Comparison of ENCODE assay signal across 8 mouse cellular contexts in genomic region chr2:119799181-119799960, GRCm38 (mm10). TPM values are rescaled to one million over a fixed set of nuclear protein-coding genes. Genes with fewer than 3 reads are reported as not detected.
DNase-seq lines count a peak whose midpoint lies in the region; ATAC-seq and TF ChIP-seq lines count a peak whose summit lies in the region.

No protein-coding gene starts in this region.

- no peak for TF ChIP-seq CTCF in midbrain, postnatal 0 days (IDR thresholded peaks at IDR 0.05)

- peak; percentile 72 for DNase-seq in adrenal gland, adult 2 months
- DNase-seq in heart, postnatal 4 days: peak; percentile 56
- no peak for DNase-seq in midbrain, postnatal 0 days (ENCODE audit: low spot score)
- DNase-seq in thymus, postnatal 36 days: peak; percentile 46 to 56

- no peaks in the 10 kb centered on the region; the same call in 1 of the 2 replicates for H3K9me3 ChIP-seq in erythroblast, embryonic 14.5 days (ENCODE audit: control insufficient read depth, low read length)
- no peaks in the 10 kb centered on the region for H3K9me3 ChIP-seq in embryonic facial prominence, embryonic 13.5 days
- H3K9me3 ChIP-seq in limb, embryonic 15.5 days: no peaks in the 10 kb centered on the region
- no peaks in the 10 kb centered on the region for H3K9me3 ChIP-seq in midbrain, postnatal 0 days (ENCODE audit: low read length)

- peak overlapping the region; percentile 91 for H3K4me2 ChIP-seq in embryonic facial prominence, embryonic 13.5 days
- H3K4me2 ChIP-seq in limb, embryonic 15.5 days: peak overlapping the region; percentile 90
- H3K4me2 ChIP-seq in midbrain, postnatal 0 days (ENCODE audit: low read depth, low read length, poor library complexity, severe bottlenecking): peak overlapping the region; percentile 96

- no peaks in the 10 kb centered on the region for H3K36me3 ChIP-seq in erythroblast, embryonic 14.5 days (ENCODE audit: control insufficient read depth)
- H3K36me3 ChIP-seq in embryonic facial prominence, embryonic 13.5 days: peaks cover 14% of the 10 kb centered on the region
- peaks cover 10% of the 10 kb centered on the region for H3K36me3 ChIP-seq in limb, embryonic 15.5 days
- no peaks in the 10 kb centered on the region for H3K36me3 ChIP-seq in midbrain, postnatal 0 days (ENCODE audit: insufficient read depth, low read length)

- peak overlapping the region; percentile 71; the same call in 1 of the 2 replicates for H3K27ac ChIP-seq in embryonic facial prominence, embryonic 13.5 days
- H3K27ac ChIP-seq in limb, embryonic 15.5 days: peak overlapping the region; percentile 78
- H3K27ac ChIP-seq in midbrain, postnatal 0 days (ENCODE audit: low read depth, low read length): no peak overlapping the region

- WGBS in embryonic facial prominence, embryonic 13.5 days: under 1% methylated on average over 68 of the region's 89 CpGs
- under 1% methylated on average over 30 of the region's 89 CpGs for WGBS in limb, embryonic 15.5 days
- 0% methylated on average over 46 of the region's 89 CpGs for WGBS in midbrain, postnatal 0 days

- peak overlapping the region; percentile 93 for H3K9ac ChIP-seq in embryonic facial prominence, embryonic 13.5 days
- peak overlapping the region; percentile 73 for H3K9ac ChIP-seq in limb, embryonic 15.5 days
- H3K9ac ChIP-seq in midbrain, postnatal 0 days (replicated peaks; ENCODE audit: low read length, poor library complexity, severe bottlenecking): peak overlapping the region; percentile 90

- H3K4me1 ChIP-seq in erythroblast, embryonic 14.5 days (ENCODE audit: control insufficient read depth): peaks cover 8% of the 10 kb centered on the region
- H3K4me1 ChIP-seq in embryonic facial prominence, embryonic 13.5 days: peaks cover 44% of the 10 kb centered on the region
- peaks cover 50% of the 10 kb centered on the region for H3K4me1 ChIP-seq in limb, embryonic 15.5 days
- no peaks in the 10 kb centered on the region for H3K4me1 ChIP-seq in midbrain, postnatal 0 days (ENCODE audit: insufficient read depth, low read length)

- no peak for ATAC-seq in erythroblast, adult 5-6 weeks (replicated peaks; ENCODE audit: low FRiP score, poor library complexity, severe bottlenecking)
- peak; percentile 74 for ATAC-seq in embryonic facial prominence, embryonic 13.5 days (ENCODE audit: insufficient number of reproducible peaks, insufficient read depth, low FRiP score, low TSS enrichment, low read depth)
- ATAC-seq in limb, embryonic 15.5 days (ENCODE audit: insufficient number of reproducible peaks, low FRiP score, low TSS enrichment, low read depth): peak; percentile 73
- peak; percentile 57 for ATAC-seq in midbrain, postnatal 0 days (ENCODE audit: low FRiP score)

- H3K4me3 ChIP-seq in erythroblast, embryonic 14.5 days (replicated peaks): peak overlapping the region; percentile 51
- H3K4me3 ChIP-seq in embryonic facial prominence, embryonic 13.5 days: peak overlapping the region; percentile 89
- peak overlapping the region; percentile 85 for H3K4me3 ChIP-seq in limb, embryonic 15.5 days
- peak overlapping the region; percentile 82 for H3K4me3 ChIP-seq in midbrain, postnatal 0 days (ENCODE audit: low read depth, low read length)

- peaks cover 90% of the 10 kb centered on the region for H3K27me3 ChIP-seq in erythroblast, embryonic 14.5 days (ENCODE audit: control insufficient read depth)
- H3K27me3 ChIP-seq in embryonic facial prominence, embryonic 13.5 days: peaks cover 32% of the 10 kb centered on the region
- peaks cover 14% of the 10 kb centered on the region for H3K27me3 ChIP-seq in limb, embryonic 15.5 days
- H3K27me3 ChIP-seq in midbrain, postnatal 0 days (ENCODE audit: insufficient read depth, low read length): 0 out of 2 replicates have a peak, but pooled peaks cover 4% of the 10 kb centered on the region

RNA-seq across cellular contexts. Expression of gene Tyro3, which starts 1.8 kb away (rescaled TPM):
- 0.01 TPM in 1 of 2 replicates, not detected in the other for polyA plus RNA-seq in erythroblast, embryonic 14.5 days (2012)
- not detected in 2 replicates for total RNA-seq in erythroblast, adult 5-6 weeks (2015; ENCODE audit: low replicate concordance)
- not detected in 2 replicates for total RNA-seq in erythroblast, adult 5-6 weeks (2017; ENCODE audit: low replicate concordance)
- 1 to 10 TPM; 3.9 to 5.7 TPM for total RNA-seq in adrenal gland, adult 2 months (2021)
- polyA plus RNA-seq in adrenal gland, adult 2 months (2012; rRNA removed): 4.1 and 5.5 TPM in 2 replicates
- 27.3 and 28.5 TPM in 2 replicates for polyA plus RNA-seq in embryonic facial prominence, embryonic 13.5 days (2015; fragmentation: Nextera tagmentation; extraction: Ambion mirVana)
- total RNA-seq in heart, postnatal 4 days (2021): 1 to 10 TPM; 9.5 to 9.7 TPM
- 28.7 and 32.6 TPM in 2 replicates for polyA plus RNA-seq in limb, embryonic 15.5 days (2015; fragmentation: Nextera tagmentation; extraction: Ambion mirVana)
- total RNA-seq in midbrain, postnatal 0 days (2014; rRNA removed): 66.3 and 72.0 TPM in 2 replicates
- 21.3 and 21.8 TPM in 2 replicates for polyA plus RNA-seq in midbrain, postnatal 0 days (2015; fragmentation: Nextera tagmentation; extraction: Ambion mirVana)

RNA-seq across cellular contexts. Expression of gene Rpap1, which starts 12.0 kb away (rescaled TPM):
- 0.74 and 0.80 TPM in 2 replicates for polyA plus RNA-seq in erythroblast, embryonic 14.5 days (2012)
- 1.3 and 2.7 TPM in 2 replicates for total RNA-seq in erythroblast, adult 5-6 weeks (2015; ENCODE audit: low replicate concordance)
- 0.51 and 0.84 TPM in 2 replicates for total RNA-seq in erythroblast, adult 5-6 weeks (2017; ENCODE audit: low replicate concordance)
- total RNA-seq in adrenal gland, adult 2 months (2021): 10 to 100 TPM; 13.6 to 18.7 TPM
- 39.1 and 42.3 TPM in 2 replicates for polyA plus RNA-seq in adrenal gland, adult 2 months (2012; rRNA removed)
- 31.5 and 31.9 TPM in 2 replicates for polyA plus RNA-seq in embryonic facial prominence, embryonic 13.5 days (2015; fragmentation: Nextera tagmentation; extraction: Ambion mirVana)
- total RNA-seq in heart, postnatal 4 days (2021): 10 to 100 TPM; 16.1 to 18.7 TPM
- 22.1 and 22.2 TPM in 2 replicates for polyA plus RNA-seq in limb, embryonic 15.5 days (2015; fragmentation: Nextera tagmentation; extraction: Ambion mirVana)
- 16.0 and 20.5 TPM in 2 replicates for total RNA-seq in midbrain, postnatal 0 days (2014; rRNA removed)
- 11.1 and 11.4 TPM in 2 replicates for polyA plus RNA-seq in midbrain, postnatal 0 days (2015; fragmentation: Nextera tagmentation; extraction: Ambion mirVana)

RNA-seq across cellular contexts. Expression of gene Ltk, which starts 39.1 kb away (rescaled TPM):
- polyA plus RNA-seq in erythroblast, embryonic 14.5 days (2012): not detected in 2 replicates
- not detected in 2 replicates for total RNA-seq in erythroblast, adult 5-6 weeks (2015; ENCODE audit: low replicate concordance)
- not detected in 2 replicates for total RNA-seq in erythroblast, adult 5-6 weeks (2017; ENCODE audit: low replicate concordance)
- under 1 TPM; 0.69 to 0.90 TPM for total RNA-seq in adrenal gland, adult 2 months (2021)
- 1.9 and 2.3 TPM in 2 replicates for polyA plus RNA-seq in adrenal gland, adult 2 months (2012; rRNA removed)
- 0.18 TPM in 1 of 2 replicates, not detected in the other for polyA plus RNA-seq in embryonic facial prominence, embryonic 13.5 days (2015; fragmentation: Nextera tagmentation; extraction: Ambion mirVana)
- total RNA-seq in heart, postnatal 4 days (2021): under 1 TPM in 1 of 2 experiments, not detected in 1; 0.16 TPM
- polyA plus RNA-seq in limb, embryonic 15.5 days (2015; fragmentation: Nextera tagmentation; extraction: Ambion mirVana): not detected in 2 replicates
- 8.1 and 9.9 TPM in 2 replicates for total RNA-seq in midbrain, postnatal 0 days (2014; rRNA removed)
- polyA plus RNA-seq in midbrain, postnatal 0 days (2015; fragmentation: Nextera tagmentation; extraction: Ambion mirVana): 2.7 and 3.2 TPM in 2 replicates

RNA-seq across cellular contexts. Expression of gene Itpka, which starts 57.2 kb away (rescaled TPM):
- polyA plus RNA-seq in erythroblast, embryonic 14.5 days (2012): 0.05 and 0.06 TPM in 2 replicates
- not detected in 2 replicates for total RNA-seq in erythroblast, adult 5-6 weeks (2015; ENCODE audit: low replicate concordance)
- total RNA-seq in erythroblast, adult 5-6 weeks (2017; ENCODE audit: low replicate concordance): not detected in 2 replicates
- 1 to 10 TPM; 2.3 to 6.4 TPM for total RNA-seq in adrenal gland, adult 2 months (2021)
- polyA plus RNA-seq in adrenal gland, adult 2 months (2012; rRNA removed): 3.1 and 6.8 TPM in 2 replicates
- 0.76 TPM in 1 of 2 replicates, not detected in the other for polyA plus RNA-seq in embryonic facial prominence, embryonic 13.5 days (2015; fragmentation: Nextera tagmentation; extraction: Ambion mirVana)
- 1 to 10 TPM; 1.5 to 1.7 TPM for total RNA-seq in heart, postnatal 4 days (2021)
- 0.31 and 0.55 TPM in 2 replicates for polyA plus RNA-seq in limb, embryonic 15.5 days (2015; fragmentation: Nextera tagmentation; extraction: Ambion mirVana)
- total RNA-seq in midbrain, postnatal 0 days (2014; rRNA removed): 0.42 and 3.4 TPM in 2 replicates
- polyA plus RNA-seq in midbrain, postnatal 0 days (2015; fragmentation: Nextera tagmentation; extraction: Ambion mirVana): 0.50 and 0.57 TPM in 2 replicates
